Mouse (Mus musculus): ENCODE results near the gene Rapgef1. TPM values are rescaled to one million over a fixed set of nuclear protein-coding genes. Genes with fewer than 3 reads are reported as not detected.

Gene Rapgef1
- polyA plus RNA-seq, 1 experiment from 2014 or later, result 17.0 TPM

DNA sequence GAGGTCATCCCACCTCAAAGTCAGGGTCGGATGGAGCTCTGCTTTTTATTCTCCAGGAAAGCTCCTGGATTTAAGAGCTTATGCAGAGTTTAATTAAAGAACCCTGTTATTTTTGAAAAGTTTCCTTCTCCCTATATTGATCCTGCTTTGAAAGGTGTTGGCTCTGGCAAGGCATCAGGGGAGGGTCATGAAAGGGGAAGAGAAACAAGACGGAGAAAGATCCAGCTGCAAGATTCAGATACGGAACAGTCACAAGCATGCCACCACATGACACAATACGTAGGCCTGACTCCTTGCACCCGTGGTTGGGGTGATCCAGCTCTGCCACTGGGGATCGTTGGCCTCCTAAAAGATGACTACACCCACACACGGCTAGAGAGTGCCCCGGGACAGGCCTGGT, 27.0 kb upstream of the Rapgef1 start:
- no peak overlapping the region for H3K4me3 ChIP-seq (replicated peaks)
- H3K36me3 ChIP-seq, result no peaks in the 10 kb centered on the region
- no peak overlapping the region for H3K9ac ChIP-seq
- H3K27ac ChIP-seq (replicated peaks), result no peak overlapping the region
- no peaks in the 10 kb centered on the region for H3K4me1 ChIP-seq
- ATAC-seq (ENCODE audit: insufficient number of reproducible peaks, low FRiP score, low TSS enrichment, low read depth), result no peak
- H3K9me3 ChIP-seq (replicated peaks), result no peaks in the 10 kb centered on the region
- no peak overlapping the region for H3K4me2 ChIP-seq (replicated peaks)
- WGBS, result 47% methylated on average over 8 of the region's 8 CpGs
- H3K27me3 ChIP-seq, result no peaks in the 10 kb centered on the region

GRCm38 (mm10) chr2:29603930-29604329, 15.6 kb upstream of the Rapgef1 start:
- H3K9ac ChIP-seq, result no peak overlapping the region
- ATAC-seq (ENCODE audit: insufficient number of reproducible peaks, low FRiP score, low TSS enrichment, low read depth), result no peak
- H3K9me3 ChIP-seq (replicated peaks), result no peaks in the 10 kb centered on the region
- H3K36me3 ChIP-seq, result no peaks in the 10 kb centered on the region
- WGBS, result 1% methylated on average over 3 of the region's 3 CpGs
- no peak overlapping the region for H3K4me2 ChIP-seq (replicated peaks)
- H3K4me1 ChIP-seq, result 0 out of 2 replicates have a peak, but pooled peaks cover 3% of the 10 kb centered on the region
- H3K4me3 ChIP-seq (replicated peaks), result no peak overlapping the region
- no peak overlapping the region for H3K27ac ChIP-seq (replicated peaks)
- H3K27me3 ChIP-seq, result peaks cover 7% of the 10 kb centered on the region; the same call in 1 of the 2 replicates

GRCm38 (mm10) chr2:29605591-29605990, 13.9 kb upstream of the Rapgef1 start:
- Histone ChIP-seq H3K27ac (replicated peaks) (no peak overlapping the region), H3K9ac (no peak overlapping the region), H3K4me3 (replicated peaks) (no peak overlapping the region), H3K9me3 (replicated peaks) (no peaks in the 10 kb centered on the region), H3K4me1 (0 out of 2 replicates have a peak, but pooled peaks cover 3% of the 10 kb centered on the region), H3K36me3 (no peaks in the 10 kb centered on the region), H3K4me2 (replicated peaks) (no peak overlapping the region), H3K27me3 (peaks cover 7% of the 10 kb centered on the region; the same call in 1 of the 2 replicates)
- ATAC-seq (ENCODE audit: insufficient number of reproducible peaks, low FRiP score, low TSS enrichment, low read depth), result no peak
- WGBS, result 83% methylated on average over 5 of the region's 5 CpGs

GRCm38 (mm10) chr2:29606460-29606859, 13.1 kb upstream of the Rapgef1 start:
- H3K36me3 ChIP-seq, result no peaks in the 10 kb centered on the region
- H3K4me3 ChIP-seq (replicated peaks), result no peak overlapping the region
- 54% methylated on average over 6 of the region's 6 CpGs for WGBS

GRCm38 (mm10) chr2:29617341-29617740, 2.2 kb upstream of the Rapgef1 start:
- H3K27ac ChIP-seq (replicated peaks), result no peak overlapping the region
- no peak overlapping the region for H3K4me2 ChIP-seq (replicated peaks)
- H3K27me3 ChIP-seq, result no peaks in the 10 kb centered on the region
- no peaks in the 10 kb centered on the region for H3K9me3 ChIP-seq (replicated peaks)
- peaks cover 21% of the 10 kb centered on the region for H3K4me1 ChIP-seq
- no peak overlapping the region for H3K4me3 ChIP-seq (replicated peaks)
- H3K9ac ChIP-seq, result no peak overlapping the region
- H3K36me3 ChIP-seq, result no peaks in the 10 kb centered on the region
- whole genome bisulfite sequencing, result 100% methylated on average over 1 of the region's 1 CpGs
- ATAC-seq (ENCODE audit: insufficient number of reproducible peaks, low FRiP score, low TSS enrichment, low read depth), result no peak

More at GRCm38 (mm10) chr2:29606460-29606859, 13.1 kb upstream of the Rapgef1 start:
- Histone ChIP-seq H3K4me2 (replicated peaks) (no peak overlapping the region), H3K27me3 (peaks cover 7% of the 10 kb centered on the region; the same call in 1 of the 2 replicates), H3K9me3 (replicated peaks) (no peaks in the 10 kb centered on the region), H3K4me1 (0 out of 2 replicates have a peak, but pooled peaks cover 3% of the 10 kb centered on the region), H3K9ac (no peak overlapping the region), H3K27ac (replicated peaks) (no peak overlapping the region)
- ATAC-seq (ENCODE audit: insufficient number of reproducible peaks, low FRiP score, low TSS enrichment, low read depth), result no peak

DNA sequence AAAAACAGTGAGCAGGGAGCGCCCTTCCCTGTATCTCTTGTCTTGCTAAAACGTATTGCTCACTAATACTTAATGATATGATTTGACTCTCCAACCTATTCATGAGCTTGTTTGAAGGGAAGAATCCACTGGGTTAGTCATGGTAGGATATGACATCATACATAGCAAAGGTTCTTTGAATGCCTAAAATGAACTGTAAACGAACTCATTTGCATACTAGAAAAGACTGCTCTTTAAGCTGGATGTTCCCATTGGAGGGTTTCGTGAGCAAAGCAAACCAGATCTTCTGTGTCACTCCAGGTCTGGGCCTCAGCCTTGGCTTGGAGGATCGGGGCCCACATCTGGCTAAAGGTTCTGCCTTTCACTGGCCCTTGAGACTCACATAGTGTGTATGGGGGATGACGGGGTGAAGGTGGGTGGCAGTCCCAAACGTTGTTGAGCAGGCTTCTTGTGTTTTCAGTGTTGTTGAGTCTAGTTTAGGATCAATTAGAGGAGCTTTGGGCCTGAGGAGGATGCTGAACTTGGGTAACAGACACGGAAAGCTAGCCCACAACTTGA, 515 bp upstream of the Rapgef1 start:
- ATAC-seq (ENCODE audit: insufficient number of reproducible peaks, low FRiP score, low TSS enrichment, low read depth), result no peak
- peak overlapping the region; percentile 82; the same call in 1 of the 2 replicates for H3K4me3 ChIP-seq (replicated peaks)
- H3K4me1 ChIP-seq, result peaks cover 21% of the 10 kb centered on the region
- H3K27ac ChIP-seq (replicated peaks), result no peak overlapping the region
- H3K36me3 ChIP-seq, result no peaks in the 10 kb centered on the region
- no peaks in the 10 kb centered on the region for H3K9me3 ChIP-seq (replicated peaks)
- no peak overlapping the region for H3K9ac ChIP-seq
- no peaks in the 10 kb centered on the region for H3K27me3 ChIP-seq
- no peak overlapping the region for H3K4me2 ChIP-seq (replicated peaks)
- WGBS, result 59% methylated on average over 8 of the region's 8 CpGs

- H3K4me1 ChIP-seq, result peaks cover 28% of the 10 kb centered on the region
- no peaks in the 10 kb centered on the region for H3K9me3 ChIP-seq (replicated peaks)
- no peaks in the 10 kb centered on the region for H3K27me3 ChIP-seq
- no peak; the same call in 1 of the 2 replicates for ATAC-seq (ENCODE audit: insufficient number of reproducible peaks, low FRiP score, low TSS enrichment, low read depth)
- peak overlapping the region; percentile 59 for H3K4me2 ChIP-seq (replicated peaks)
- under 1% methylated on average over 15 of the region's 15 CpGs for WGBS
- H3K4me3 ChIP-seq (replicated peaks), result peak overlapping the region; percentile 82
- peak overlapping the region; percentile 83 for H3K27ac ChIP-seq (replicated peaks)
- H3K9ac ChIP-seq, result peak overlapping the region; percentile 76
- no peaks in the 10 kb centered on the region for H3K36me3 ChIP-seq
Measured at GRCm38 (mm10) chr2:29620301-29620827, 844 bp downstream of the Rapgef1 start.

- H3K9ac ChIP-seq, result no peak overlapping the region
Measured at GRCm38 (mm10) chr2:29621163-29621562, 1.6 kb downstream of the Rapgef1 start.

DNA sequence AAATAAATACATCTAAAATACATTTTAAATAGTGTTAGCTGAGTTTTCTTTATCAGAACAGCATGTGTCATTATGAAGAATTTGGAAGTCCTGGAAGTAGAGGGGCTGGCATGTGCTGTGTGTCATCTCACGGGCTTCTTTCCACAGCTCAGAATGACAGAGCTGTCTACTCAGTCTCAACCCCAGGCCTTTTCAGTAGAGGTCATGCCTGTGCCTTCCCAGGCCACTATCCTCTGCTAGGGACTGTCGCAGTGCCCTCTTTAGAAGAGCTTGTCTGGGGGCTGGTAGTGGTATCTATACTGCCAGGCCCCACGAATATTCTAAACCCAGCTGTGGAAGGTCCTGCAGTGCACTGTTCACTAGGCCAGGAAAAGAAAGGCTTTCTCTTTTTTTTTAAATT, 2.1 kb downstream of the Rapgef1 start:
- no peak for ATAC-seq (ENCODE audit: insufficient number of reproducible peaks, low FRiP score, low TSS enrichment, low read depth)
- H3K4me3 ChIP-seq (replicated peaks), result no peak overlapping the region
- no peak overlapping the region for H3K27ac ChIP-seq (replicated peaks)
- H3K9me3 ChIP-seq (replicated peaks), result no peaks in the 10 kb centered on the region
- no peaks in the 10 kb centered on the region for H3K27me3 ChIP-seq
- WGBS, result 74% methylated on average over 3 of the region's 3 CpGs
- no peak overlapping the region for H3K4me2 ChIP-seq (replicated peaks)
- no peaks in the 10 kb centered on the region for H3K36me3 ChIP-seq
- no peak overlapping the region for H3K9ac ChIP-seq
- H3K4me1 ChIP-seq, result peaks cover 28% of the 10 kb centered on the region

More at GRCm38 (mm10) chr2:29621163-29621562, 1.6 kb downstream of the Rapgef1 start:
- no peaks in the 10 kb centered on the region for H3K36me3 ChIP-seq
- H3K9me3 ChIP-seq (replicated peaks), result no peaks in the 10 kb centered on the region
- no peak for ATAC-seq (ENCODE audit: insufficient number of reproducible peaks, low FRiP score, low TSS enrichment, low read depth)
- peak overlapping the region; percentile 82 for H3K4me3 ChIP-seq (replicated peaks)
- peaks cover 28% of the 10 kb centered on the region for H3K4me1 ChIP-seq
- no peak overlapping the region for H3K27ac ChIP-seq (replicated peaks)
- H3K27me3 ChIP-seq, result no peaks in the 10 kb centered on the region
- 66% methylated on average over 10 of the region's 10 CpGs for WGBS
- H3K4me2 ChIP-seq (replicated peaks), result peak overlapping the region; percentile 59

DNA sequence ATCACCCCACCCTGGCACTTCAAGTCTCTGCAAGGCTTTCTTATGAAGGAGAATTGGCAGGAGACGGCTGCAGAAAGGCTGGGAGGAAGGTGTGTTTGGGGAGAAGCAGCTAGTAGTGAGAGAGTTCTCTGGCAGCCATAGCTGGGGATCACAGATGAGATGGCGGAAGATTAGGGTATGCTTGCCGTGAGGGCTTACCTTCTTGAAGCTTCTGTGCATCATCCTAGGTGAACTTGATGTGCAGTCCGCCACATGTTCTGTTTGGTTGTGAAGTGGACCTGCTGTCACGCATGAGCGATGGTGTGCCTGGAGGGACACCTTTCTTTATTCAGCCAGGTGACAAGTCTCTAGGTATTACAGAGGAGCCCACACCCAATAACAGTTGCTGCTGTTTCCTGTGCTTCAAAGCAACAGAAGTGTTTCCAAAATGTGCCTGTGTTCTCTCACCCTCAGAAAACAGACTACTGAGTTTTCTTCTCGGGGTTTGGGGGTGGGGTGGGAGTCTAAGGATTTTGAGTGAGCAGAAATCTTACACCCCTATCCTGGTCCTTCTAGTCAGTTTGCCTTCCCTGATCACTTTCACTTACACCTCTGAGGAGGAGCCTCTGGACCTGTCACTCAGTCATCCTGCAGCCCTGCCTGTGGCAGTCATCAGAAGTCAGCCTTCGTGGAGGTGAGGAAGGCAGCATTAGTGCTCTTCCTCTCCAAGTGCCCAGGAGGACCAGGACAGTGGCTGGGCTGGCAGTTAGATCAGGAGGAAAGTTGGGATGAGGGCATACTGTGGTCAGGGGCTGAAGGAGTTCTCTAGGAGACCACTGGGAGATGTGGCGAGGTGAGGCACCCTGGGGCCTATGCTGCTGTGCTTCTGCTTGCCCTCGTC, 2.8 kb downstream of the Rapgef1 start:
- no peak for ATAC-seq (ENCODE audit: insufficient number of reproducible peaks, low FRiP score, low TSS enrichment, low read depth)
- H3K4me1 ChIP-seq, result peaks cover 28% of the 10 kb centered on the region
- no peak overlapping the region for H3K27ac ChIP-seq (replicated peaks)
- no peaks in the 10 kb centered on the region for H3K36me3 ChIP-seq
- no peaks in the 10 kb centered on the region for H3K27me3 ChIP-seq
- H3K9me3 ChIP-seq (replicated peaks), result no peaks in the 10 kb centered on the region
- no peak overlapping the region for H3K4me2 ChIP-seq (replicated peaks)
- no peak overlapping the region for H3K9ac ChIP-seq
- 73% methylated on average over 10 of the region's 10 CpGs for WGBS
- H3K4me3 ChIP-seq (replicated peaks), result no peak overlapping the region

Data from embryonic facial prominence, embryonic 15.5 days (tissue).